Mouse (Mus musculus) monocyte, adult 2 months (primary cell): ENCODE results near the gene Zmym4.

Experiments used
- DNase-seq, 2 experiments: peaks; one replicate each; pipeline ENCODE4 v3.0.0; 2022; ENCODE audit warnings: low spot score in 2 of 2, low read depth in 1 of 2

Zmym4 gene

DNA sequence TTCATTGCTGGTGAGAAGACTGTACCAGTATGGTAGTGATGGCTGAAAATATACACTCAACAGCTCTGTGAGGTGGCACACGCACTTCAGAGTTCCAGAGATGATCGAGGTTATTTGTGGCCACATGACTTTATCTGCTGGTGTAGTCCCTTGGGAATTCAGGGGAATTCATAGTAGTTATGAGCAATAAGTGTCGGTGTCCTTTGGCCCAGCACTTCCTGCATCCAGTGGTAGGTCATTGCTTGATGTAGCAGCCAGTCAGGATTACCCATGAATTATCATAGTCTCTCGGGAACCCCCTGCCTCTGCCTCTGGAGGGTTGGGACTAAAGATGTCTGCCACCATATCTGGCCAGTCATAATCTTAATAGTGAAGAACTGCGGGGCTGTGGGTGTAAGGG, 144.0 kb downstream of the Zmym4 start:
- no peak for DNase-seq

- DNase-seq = no peak
These were observed 144.7 kb downstream of the Zmym4 start for GRCm38 (mm10) chr4:126822891-126823882.

GRCm38 (mm10) chr4:126814854-126815253, 153.1 kb downstream of the Zmym4 start:
- no peak for DNase-seq

GRCm38 (mm10) chr4:126813212-126813611, 154.7 kb downstream of the Zmym4 start:
- DNase-seq = no peak
